Comparison of ENCODE assay signal across 21 mouse cellular contexts in genomic region chr15:27831646-27832045, GRCm38 (mm10).
A peak's percentile ranks its signal among the peaks of the same experiment; 100 is the strongest.
DNase-seq lines count a peak whose midpoint lies in the region; ATAC-seq lines count a peak whose summit lies in the region.
"Had no signal": no experiment of that assay in that cellular context is flagged by ENCODE, and none has a peak within 500 bp of the region (broad histone marks: within the 10 kb centered on the region; RNA-seq: fewer than 3 reads in every experiment).

No protein-coding gene starts in this region.

- no peak overlapping the region for H3K4me3 ChIP-seq in forebrain, embryonic 14.5 days (ENCODE audit: low read depth, low read length)
- no peak overlapping the region for H3K4me3 ChIP-seq in forebrain, embryonic 12.5 days (replicated peaks)
- H3K4me3 ChIP-seq in hindbrain, embryonic 16.5 days (ENCODE audit: low read length) = no peak overlapping the region
- H3K4me3 ChIP-seq in hindbrain, embryonic 11.5 days (ENCODE audit: low read depth, low read length) = no peak overlapping the region
- H3K4me3 ChIP-seq: embryonic facial prominence, embryonic 13.5 days; heart, embryonic 10.5 days had no signal

- no peaks in the 10 kb centered on the region for H3K4me1 ChIP-seq in forebrain, embryonic 14.5 days (ENCODE audit: control insufficient read depth, insufficient read depth, low read length)
- H3K4me1 ChIP-seq in forebrain, embryonic 12.5 days = no peaks in the 10 kb centered on the region
- no peaks in the 10 kb centered on the region for H3K4me1 ChIP-seq in hindbrain, embryonic 16.5 days (ENCODE audit: control insufficient read depth, insufficient read depth, low read depth, low read length)
- H3K4me1 ChIP-seq in hindbrain, embryonic 11.5 days (replicated peaks; ENCODE audit: control insufficient read depth, insufficient read depth, low read length) = no peaks in the 10 kb centered on the region
- H3K4me1 ChIP-seq: embryonic facial prominence, embryonic 13.5 days; heart, embryonic 10.5 days had no signal

- 72% methylated on average over 6 of the region's 6 CpGs for WGBS in forebrain, embryonic 14.5 days
- 85% methylated on average over 6 of the region's 6 CpGs for WGBS in forebrain, embryonic 12.5 days
- WGBS in hindbrain, embryonic 16.5 days = 81% methylated on average over 6 of the region's 6 CpGs
- 88% methylated on average over 6 of the region's 6 CpGs for WGBS in hindbrain, embryonic 11.5 days

- no peak overlapping the region for H3K27ac ChIP-seq in forebrain, embryonic 14.5 days (ENCODE audit: low read depth, low read length)
- no peak overlapping the region for H3K27ac ChIP-seq in forebrain, embryonic 12.5 days
- no peak overlapping the region for H3K27ac ChIP-seq in hindbrain, embryonic 16.5 days (ENCODE audit: low read depth, low read length)
- no peak overlapping the region for H3K27ac ChIP-seq in hindbrain, embryonic 11.5 days (ENCODE audit: low read depth, low read length)
- H3K27ac ChIP-seq: embryonic facial prominence, embryonic 13.5 days; heart, embryonic 10.5 days; hindbrain, embryonic 14.5 days had no signal

- peak; percentile 18 for DNase-seq in forebrain, embryonic 14.5 days (ENCODE audit: low spot score)
- no peak for DNase-seq in hindbrain, embryonic 11.5 days (ENCODE audit: low spot score)
- peak; percentile 74 for DNase-seq in brain, adult 2 months (ENCODE audit: low read depth, low spot score)
- peak; percentile 81 for DNase-seq in layer of hippocampus, adult 9-11 months
- DNase-seq in lung, postnatal 36 days = no peak
- DNase-seq: adrenal gland, postnatal 10 days; B cell, adult 2 months; cerebellum, adult 18-20 months; cerebellum, adult 9-11 months; cerebellum, postnatal 36 days; gastrocnemius, postnatal 10 days; heart, postnatal 10 days; heart, postnatal 4 days had no signal

- H3K9me3 ChIP-seq in forebrain, embryonic 14.5 days (replicated peaks; ENCODE audit: control insufficient read depth, low read length) = no peaks in the 10 kb centered on the region
- H3K9me3 ChIP-seq in forebrain, embryonic 12.5 days = no peaks in the 10 kb centered on the region
- no peaks in the 10 kb centered on the region for H3K9me3 ChIP-seq in hindbrain, embryonic 16.5 days (ENCODE audit: control insufficient read depth, low read length)
- H3K9me3 ChIP-seq in hindbrain, embryonic 11.5 days (ENCODE audit: control insufficient read depth, low read length) = no peaks in the 10 kb centered on the region
- H3K9me3 ChIP-seq: embryonic facial prominence, embryonic 13.5 days; heart, embryonic 10.5 days had no signal

- no peak for ATAC-seq in forebrain, embryonic 14.5 days
- ATAC-seq in forebrain, embryonic 12.5 days (ENCODE audit: low FRiP score) = no peak
- peak; percentile 47; the same call in 1 of the 2 replicates for ATAC-seq in hindbrain, embryonic 16.5 days
- ATAC-seq in hindbrain, embryonic 11.5 days (ENCODE audit: low FRiP score) = no peak
- ATAC-seq: CD4-positive, CD25-positive, alpha-beta regulatory T cell, adult 4 months; inflammation-experienced regulatory T-cells, adult 6 months had no signal

- H3K9ac ChIP-seq in forebrain, embryonic 14.5 days (ENCODE audit: low read length) = no peak overlapping the region
- H3K9ac ChIP-seq in forebrain, embryonic 12.5 days = no peak overlapping the region
- H3K9ac ChIP-seq in hindbrain, embryonic 16.5 days (ENCODE audit: low read depth, low read length) = no peak overlapping the region
- H3K9ac ChIP-seq in hindbrain, embryonic 11.5 days (ENCODE audit: low read depth, low read length) = no peak overlapping the region
- H3K9ac ChIP-seq: embryonic facial prominence, embryonic 13.5 days; hindbrain, embryonic 14.5 days had no signal

- H3K27me3 ChIP-seq in forebrain, embryonic 14.5 days (replicated peaks; ENCODE audit: control insufficient read depth, insufficient read depth, low read length) = no peaks in the 10 kb centered on the region
- H3K27me3 ChIP-seq in forebrain, embryonic 12.5 days = no peaks in the 10 kb centered on the region
- H3K27me3 ChIP-seq in hindbrain, embryonic 16.5 days (replicated peaks; ENCODE audit: control insufficient read depth, insufficient read depth, low read length) = no peaks in the 10 kb centered on the region
- no peaks in the 10 kb centered on the region for H3K27me3 ChIP-seq in hindbrain, embryonic 11.5 days (ENCODE audit: control insufficient read depth, insufficient read depth, low read length)
- H3K27me3 ChIP-seq: embryonic facial prominence, embryonic 13.5 days had no signal

- peaks cover 80% of the 10 kb centered on the region for H3K36me3 ChIP-seq in forebrain, embryonic 14.5 days (ENCODE audit: control insufficient read depth, insufficient read depth, low read length)
- H3K36me3 ChIP-seq in forebrain, embryonic 12.5 days (replicated peaks) = peaks cover 84% of the 10 kb centered on the region
- peaks cover 43% of the 10 kb centered on the region for H3K36me3 ChIP-seq in hindbrain, embryonic 16.5 days (ENCODE audit: control insufficient read depth, insufficient read depth, low read length)
- H3K36me3 ChIP-seq in hindbrain, embryonic 11.5 days (ENCODE audit: control insufficient read depth, insufficient read depth, low read length) = peaks cover 17% of the 10 kb centered on the region; the same call in 1 of the 2 replicates
- H3K36me3 ChIP-seq: G1E had no signal

- no peak overlapping the region for H3K4me2 ChIP-seq in forebrain, embryonic 14.5 days (ENCODE audit: low read length)
- H3K4me2 ChIP-seq in forebrain, embryonic 12.5 days = no peak overlapping the region
- no peak overlapping the region for H3K4me2 ChIP-seq in hindbrain, embryonic 16.5 days (ENCODE audit: low read length)
- no peak overlapping the region for H3K4me2 ChIP-seq in hindbrain, embryonic 11.5 days (replicated peaks; ENCODE audit: low read depth, low read length)
- H3K4me2 ChIP-seq: embryonic facial prominence, embryonic 13.5 days; hindbrain, embryonic 14.5 days had no signal

Comparison
In these comparisons a context has a peak if more than half of its experiments do, and no peak if none do; other contexts are left out.
1. DNase-seq: peak in forebrain, embryonic 14.5 days (single experiment), brain, adult 2 months (single experiment) and layer of hippocampus, adult 9-11 months (single experiment); none in hindbrain, embryonic 11.5 days (single experiment) and lung, postnatal 36 days (single experiment).